Mouse (Mus musculus) ES-CJ7 (cell line): ENCODE measurements at regions not wholly inside any gene's neighbourhood (a gene's known extent, or its start where the extent isn't known, plus 50 kb on each side); places are given as distances from the start of the nearest gene placed in this dataset.

Experiments used
- DNase-seq: peaks from one replicate; pipeline ENCODE4 v3.0.0; 2011; ENCODE audit warnings: low read depth, low spot score

- DNase-seq, result peak; percentile 11
Measured at GRCm38 (mm10) chr5:76413886-76414285, 50.3 kb upstream of the Nmu start.

GRCm38 (mm10) chr5:76416256-76416655, 52.7 kb upstream of the Nmu start:
- DNase-seq, result no peak

DNA sequence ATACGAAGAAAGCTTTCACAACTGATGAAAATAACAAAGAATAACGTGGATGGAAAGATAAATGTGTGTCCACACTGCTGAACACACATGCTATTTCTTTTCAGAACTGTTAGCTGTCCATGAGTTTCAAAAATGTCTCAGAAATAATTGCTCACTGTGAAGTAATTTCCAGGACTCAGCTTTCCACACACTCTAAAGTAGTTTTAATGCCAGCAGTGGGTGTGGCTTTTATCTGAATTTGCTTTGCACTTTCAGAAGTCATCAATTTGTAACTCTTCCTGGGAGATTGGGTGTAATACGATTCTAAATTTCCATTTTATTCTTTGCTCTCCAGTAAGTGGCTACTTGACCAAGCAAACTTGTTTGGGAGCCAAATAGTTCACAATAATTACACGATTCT, 53.5 kb upstream of the Nmu start:
- DNase-seq, result no peak

GRCm38 (mm10) chr5:76418901-76419823, 55.6 kb upstream of the Nmu start:
- DNase-seq, result no peak

GRCm38 (mm10) chr5:76419841-76420240, 56.3 kb upstream of the Nmu start:
- no peak for DNase-seq

- no peak for DNase-seq
Measured at GRCm38 (mm10) chr5:76420606-76421005, 57.0 kb upstream of the Nmu start.

- DNase-seq, result no peak
Measured at GRCm38 (mm10) chr5:76423593-76423992, 60.0 kb upstream of the Nmu start.

DNA sequence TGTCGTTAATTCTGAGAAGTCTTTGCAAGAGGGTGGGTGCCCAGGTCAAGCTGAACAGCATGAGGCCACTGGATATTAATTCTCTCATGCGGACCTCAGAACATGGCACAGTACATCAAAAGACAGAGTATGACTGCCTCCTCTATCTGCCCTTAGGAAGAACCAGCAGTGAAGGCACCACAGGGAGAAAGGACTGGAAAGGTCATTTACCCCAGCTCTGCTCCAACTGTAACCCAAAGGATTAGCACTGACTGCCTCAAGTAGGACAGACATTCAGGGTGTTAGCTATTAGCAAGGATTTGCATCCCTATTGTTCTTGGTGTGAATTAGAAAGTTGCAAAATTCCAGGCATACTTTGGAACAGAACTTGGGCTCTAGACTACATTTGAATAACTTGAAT, 58.2 kb upstream of the Gm7271 start:
- peak; percentile 7 for DNase-seq

DNA sequence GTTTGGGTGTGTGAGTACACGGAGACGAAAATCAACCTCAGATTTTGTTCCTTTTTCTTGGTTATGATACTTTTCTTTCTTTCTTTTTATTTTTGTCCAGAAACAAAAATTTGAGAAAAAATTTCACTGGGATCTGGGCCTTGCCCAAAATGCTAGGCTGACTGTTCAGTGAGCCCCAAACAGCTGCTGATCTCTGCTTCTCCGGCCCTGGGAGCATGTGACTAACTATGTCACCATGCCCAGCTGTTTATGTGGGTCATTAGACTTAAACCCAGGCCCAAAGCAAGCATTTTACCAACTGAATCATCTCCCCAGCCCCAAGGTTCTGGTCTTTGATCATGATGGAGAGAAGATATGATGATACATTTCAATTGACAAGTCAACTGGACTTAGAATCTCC, 56.3 kb upstream of the Gm7271 start:
- DNase-seq, result no peak

- no peak for DNase-seq
Measured at GRCm38 (mm10) chr5:76429441-76429840, 54.4 kb upstream of the Gm7271 start.

DNA sequence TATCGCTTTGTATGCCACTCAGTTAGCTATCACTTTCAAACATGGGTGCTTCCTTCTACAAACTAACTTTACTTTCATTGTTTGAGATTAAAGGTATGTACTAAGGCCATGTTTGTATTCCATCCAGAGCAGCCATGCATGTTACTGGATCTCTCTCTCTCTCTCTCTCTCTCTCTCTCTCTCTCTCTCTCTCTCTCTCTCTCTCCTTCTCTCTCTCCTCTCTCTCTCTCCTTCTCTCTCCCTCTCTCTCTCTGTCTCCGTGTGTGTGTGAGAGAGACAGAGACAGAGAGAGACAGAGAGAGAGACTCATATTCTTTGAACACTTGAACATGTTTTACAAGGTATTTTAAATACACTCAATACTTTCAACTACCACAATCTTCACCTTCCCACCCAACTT, 50.2 kb upstream of the Gm7271 start:
- DNase-seq, result no peak
